Mouse (Mus musculus) limb, embryonic 14.5 days (tissue): ENCODE data around the gene Ppp1cc. TPM values are rescaled to one million over a fixed set of nuclear protein-coding genes. Genes with fewer than 3 reads are reported as not detected.

Source experiments
- ATAC-seq: fragments of 200-750 bp; cut with Nextera tagmentation; 2 replicates; pipeline ENCODE4 v1.8.0; 2017; ENCODE audit warnings: low read depth, moderate number of reproducible peaks, moderate TSS enrichment; ENCODE audit not compliant: low FRiP score
- DNase-seq: peaks from one replicate; pipeline ENCODE4 v3.0.0-alpha.2; 2015; ENCODE audit warnings: low spot score
- H3K27ac ChIP-seq: fragments of 300-500 bp; sonication (generic); replicated peaks from 2 replicates; pipeline ENCODE4 v1.5.1; 2014; ENCODE audit warnings: low read depth, mild to moderate bottlenecking, low read length, moderate library complexity, mixed read lengths
- H3K27me3 ChIP-seq: fragments of 300-500 bp; sonication (generic); 2 replicates; pipeline ENCODE4 v1.6.1; 2014; ENCODE audit warnings: low read length, mixed read lengths; ENCODE audit not compliant: control insufficient read depth, insufficient read depth
- H3K36me3 ChIP-seq: fragments of 300-500 bp; sonication (generic); 2 replicates; pipeline ENCODE4 v1.6.1; 2014; ENCODE audit warnings: mild to moderate bottlenecking, low read length, moderate library complexity, mixed read lengths; ENCODE audit not compliant: control insufficient read depth, insufficient read depth
- H3K4me1 ChIP-seq: fragments of 300-500 bp; sonication (generic); 2 replicates; pipeline ENCODE4 v1.6.1; 2014; ENCODE audit warnings: antibody characterized with exemption, low read length, mixed read lengths; ENCODE audit not compliant: control insufficient read depth, insufficient read depth
- H3K4me2 ChIP-seq: fragments of 300-500 bp; sonication (generic); replicated peaks from 2 replicates; pipeline ENCODE4 v1.6.1; 2014; ENCODE audit warnings: low read depth, mild to moderate bottlenecking, low read length, moderate library complexity; ENCODE audit not compliant: severe bottlenecking
- H3K4me3 ChIP-seq: fragments of 300-500 bp; sonication (generic); replicated peaks from 2 replicates; pipeline ENCODE4 v1.5.1; 2014; ENCODE audit warnings: low read length
- H3K9ac ChIP-seq: fragments of 300-500 bp; sonication (generic); 2 replicates; pipeline ENCODE4 v1.6.1; 2014; ENCODE audit warnings: mild to moderate bottlenecking, low read depth, low read length, moderate library complexity; ENCODE audit not compliant: severe bottlenecking
- H3K9me3 ChIP-seq: fragments of 300-500 bp; sonication (generic); 2 replicates; pipeline ENCODE4 v1.6.1; 2016; ENCODE audit warnings: low read length; ENCODE audit not compliant: control insufficient read depth
- POLR2A ChIP-seq: fragments of 200-500 bp; IDR thresholded peaks from 2 replicates; pipeline ENCODE4 v1.8.0; 2012; ENCODE audit warnings: inconsistent platforms, mild to moderate bottlenecking, moderate library complexity, borderline replicate concordance; ENCODE audit not compliant: insufficient read depth, insufficient read length; ENCODE audit errors: extremely low read depth
- WGBS: fragments of 180-500 bp; shearing (Covaris S2); extraction: QIAGEN DNeasy Blood & Tissue Kit; methylation state at CpG from one replicate; pipeline ENCODE4 v1.1.7; 2014; 5-methylcytosine and 5-hydroxymethylcytosine counted together
- polyA plus RNA-seq, 2 experiments: library from polyadenylated mRNA; depleted of rRNA in 1 of 2; stranded (reverse) in 1 of 2; unstranded in 1 of 2; fragments of >200 nt; fragmentation: Nextera tagmentation in 1 of 2; extraction: Ambion mirVana in 1 of 2; gene quantifications; 2 replicates each; pipeline versions ENCODE4 v1.2.1 to v1.2.3; 2012 to 2014

The Ppp1cc gene
- polyA plus RNA-seq, 2 experiments, result 234 to 275 TPM

DNA sequence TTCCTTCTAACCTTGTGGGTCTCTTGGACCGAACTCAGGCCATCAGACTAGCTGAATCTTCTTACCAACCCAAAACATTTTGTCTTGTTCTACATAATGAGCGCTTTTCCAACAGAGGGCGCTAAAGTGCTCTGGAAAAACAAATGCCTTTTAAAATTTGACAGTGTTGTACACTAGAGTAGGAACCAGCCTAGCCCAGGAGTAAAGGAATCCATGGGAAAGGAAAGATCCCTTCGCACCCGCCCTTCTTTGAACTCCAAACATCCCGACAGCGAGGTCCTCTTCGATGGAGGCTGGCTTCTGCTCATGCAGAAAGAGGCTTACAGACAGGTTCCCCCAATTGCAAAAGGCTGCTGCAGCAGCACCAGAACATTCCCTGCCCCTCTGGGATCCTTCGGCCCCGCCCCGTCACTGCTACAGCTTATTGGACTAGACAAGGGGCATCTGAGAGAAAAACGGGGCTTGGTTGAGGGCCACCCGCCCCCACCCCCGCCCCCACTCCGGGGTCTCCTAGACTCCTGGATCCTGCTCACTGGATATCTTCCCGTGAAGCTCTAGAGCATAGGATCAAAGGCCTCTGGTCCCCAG lies 28.9 kb upstream of the Ppp1cc start:
- Histone ChIP-seq H3K9ac (no peak overlapping the region), H3K9me3 (no peaks in the 10 kb centered on the region), H3K4me1 (peaks cover 6% of the 10 kb centered on the region; the same call in 1 of the 2 replicates), H3K27me3 (no peaks in the 10 kb centered on the region), H3K27ac (no peak overlapping the region), H3K4me2 (peak overlapping the region; percentile 26; the same call in 1 of the 2 replicates), H3K36me3 (no peaks in the 10 kb centered on the region), H3K4me3 (no peak overlapping the region)
- DNase-seq (peak; percentile 86), ATAC-seq (0 out of 2 replicates have a peak, but pooled peaks have one; percentile 58)
- WGBS, result 38% methylated on average over 16 of the region's 16 CpGs
- TF ChIP-seq POLR2A, result no peak

DNA sequence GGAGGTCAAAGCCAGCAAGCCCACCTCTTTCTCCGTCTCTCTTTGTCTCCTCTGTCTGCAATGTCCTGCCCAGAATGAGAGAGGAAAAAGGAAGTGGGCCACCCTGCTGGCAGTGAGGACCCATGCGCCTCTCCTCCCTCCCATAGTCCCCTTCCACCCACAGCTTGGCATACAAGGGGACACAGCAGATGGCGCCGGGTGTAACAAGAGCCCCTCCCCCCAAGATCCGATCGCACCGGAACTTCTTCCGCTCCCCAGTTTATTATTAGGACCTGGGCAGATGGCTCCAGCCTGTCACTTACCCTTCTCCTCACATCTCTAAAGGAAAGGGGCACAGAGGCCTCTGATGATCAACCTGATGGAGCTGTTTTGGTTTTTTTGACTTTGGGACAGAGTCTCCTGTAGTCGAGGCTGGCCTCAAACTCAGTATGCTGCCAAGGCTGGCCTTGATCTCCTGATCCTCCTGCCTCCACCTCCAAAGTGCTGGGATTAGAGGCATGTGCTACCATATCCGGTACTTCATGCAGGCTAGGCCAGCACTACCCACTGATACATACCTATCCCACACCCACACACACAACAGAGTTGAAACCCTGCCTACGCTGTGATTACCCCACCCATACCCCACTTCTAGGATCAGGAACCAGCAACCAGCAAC lies 27.6 kb upstream of the Ppp1cc start:
- WGBS, result 82% methylated on average over 11 of the region's 11 CpGs
- ATAC-seq (no peak), DNase-seq (no peak)
- H3K9ac ChIP-seq, result no peak overlapping the region
- H3K4me3 ChIP-seq, result no peak overlapping the region
- no peaks in the 10 kb centered on the region for H3K27me3 ChIP-seq
- H3K27ac ChIP-seq, result no peak overlapping the region
- no peaks in the 10 kb centered on the region for H3K36me3 ChIP-seq
- peaks cover 6% of the 10 kb centered on the region; the same call in 1 of the 2 replicates for H3K4me1 ChIP-seq
- H3K9me3 ChIP-seq, result no peaks in the 10 kb centered on the region
- H3K4me2 ChIP-seq, result no peak overlapping the region
- no peak for TF ChIP-seq POLR2A

DNA sequence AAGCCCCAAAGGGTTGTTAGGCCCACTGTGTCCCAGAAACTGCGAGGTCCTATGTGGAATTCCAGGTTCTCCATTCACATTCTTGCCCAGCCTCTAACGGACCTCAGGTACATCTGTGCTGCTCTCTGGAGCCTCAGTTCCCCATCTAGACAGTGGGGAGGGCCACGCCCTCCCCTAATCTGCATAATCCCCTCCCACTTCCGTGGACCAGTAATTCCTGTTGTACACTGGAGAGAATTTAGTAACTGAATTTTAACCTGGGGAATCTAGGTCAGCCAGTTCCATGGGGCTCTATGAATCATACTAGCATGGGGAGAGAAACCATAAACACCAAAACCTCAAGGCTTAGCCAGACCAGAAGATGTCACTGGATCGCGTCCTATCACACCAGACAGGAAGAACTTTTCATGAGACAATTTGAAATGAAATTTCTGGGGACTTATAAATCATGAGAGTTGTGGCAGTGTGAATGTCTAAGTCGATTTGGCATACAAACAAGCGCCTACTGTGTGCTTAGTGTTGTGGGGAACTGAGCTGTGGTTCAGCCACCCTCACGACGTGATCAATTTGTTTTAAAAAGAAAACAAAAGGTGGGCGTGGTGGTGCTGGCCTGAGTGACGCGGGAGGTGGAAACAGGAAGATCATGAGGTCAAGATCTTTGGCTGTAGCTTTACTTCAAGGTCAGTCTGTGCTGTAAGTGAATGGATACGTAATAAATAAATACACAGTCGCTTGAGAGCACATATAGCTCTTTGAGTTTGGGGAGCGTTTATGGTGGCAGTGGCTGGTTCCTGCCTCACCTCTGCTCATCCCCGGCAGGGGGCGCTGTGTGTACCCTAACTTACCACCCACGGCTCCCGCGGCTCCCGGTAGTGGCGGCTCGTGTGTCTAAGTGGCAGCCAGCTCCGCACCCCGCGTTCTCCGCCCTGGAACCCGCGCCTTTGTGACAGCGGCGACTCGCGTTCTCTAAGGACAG lies 26.7 kb upstream of the Ppp1cc start:
- Histone ChIP-seq H3K4me1 (peaks cover 6% of the 10 kb centered on the region; the same call in 1 of the 2 replicates), H3K9ac (0 out of 2 replicates have a peak overlapping the region, but pooled peaks have one; percentile 5), H3K27me3 (no peaks in the 10 kb centered on the region), H3K4me2 (peak overlapping the region; percentile 78), H3K36me3 (no peaks in the 10 kb centered on the region), H3K9me3 (no peaks in the 10 kb centered on the region), H3K4me3 (peak overlapping the region; percentile 34), H3K27ac (no peak overlapping the region)
- peak; percentile 81 for DNase-seq
- ATAC-seq, result peak; percentile 77; the same call in 1 of the 2 replicates
- no peak for TF ChIP-seq POLR2A
- 11% methylated on average over 34 of the region's 34 CpGs for WGBS

DNA sequence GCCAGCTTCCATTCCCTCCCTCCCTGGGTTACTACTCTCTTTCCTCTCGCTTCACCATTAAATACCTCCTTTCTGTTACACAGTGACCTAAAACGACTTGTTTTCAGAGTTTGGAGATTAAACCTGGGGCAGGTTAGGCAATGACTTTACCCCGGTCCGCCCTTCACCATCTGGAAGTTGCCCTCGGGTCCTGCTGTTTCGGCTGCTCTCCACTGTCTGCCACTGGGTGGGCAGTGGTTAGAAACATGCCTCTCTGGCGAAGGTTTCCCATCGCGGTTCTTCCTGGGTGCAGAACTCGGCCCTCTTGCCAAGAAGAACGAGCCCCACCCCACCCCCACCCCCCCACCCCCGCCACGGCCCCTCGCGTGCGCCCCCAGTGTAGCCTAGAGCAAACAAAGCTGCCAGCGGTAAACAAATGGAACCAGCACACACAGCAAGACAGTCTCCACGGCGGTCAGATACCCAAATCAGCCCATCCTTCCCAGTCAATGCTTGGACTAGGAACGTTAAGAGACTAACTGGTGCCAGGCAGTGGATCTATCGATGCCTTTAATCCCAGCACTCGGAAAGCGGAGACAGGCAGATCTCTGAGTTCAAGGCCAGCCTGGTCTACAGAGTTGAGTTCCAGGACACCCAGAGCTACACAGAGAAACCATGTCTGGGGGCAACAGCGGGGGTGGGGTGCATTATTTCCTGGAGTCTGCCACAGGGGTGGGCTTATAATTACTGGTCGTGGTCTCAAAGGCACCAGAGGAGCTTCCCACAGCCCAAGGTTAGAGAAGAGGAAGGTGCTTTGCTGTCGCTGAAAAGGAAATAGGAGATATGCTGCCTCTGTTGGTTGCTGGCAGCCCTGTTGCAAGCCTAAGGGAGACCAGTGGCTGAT lies 25.7 kb upstream of the Ppp1cc start:
- no peak for TF ChIP-seq POLR2A
- no peaks in the 10 kb centered on the region for H3K27me3 ChIP-seq
- H3K9ac ChIP-seq, result 0 out of 2 replicates have a peak overlapping the region, but pooled peaks have one; percentile 5
- H3K4me2 ChIP-seq, result peak overlapping the region; percentile 78
- peaks cover 6% of the 10 kb centered on the region; the same call in 1 of the 2 replicates for H3K4me1 ChIP-seq
- DNase-seq (no peak), ATAC-seq (peak; percentile 21; the same call in 1 of the 2 replicates)
- H3K27ac ChIP-seq, result no peak overlapping the region
- WGBS, result 21% methylated on average over 26 of the region's 26 CpGs
- H3K4me3 ChIP-seq, result peak overlapping the region; percentile 34
- no peaks in the 10 kb centered on the region for H3K36me3 ChIP-seq
- H3K9me3 ChIP-seq, result no peaks in the 10 kb centered on the region
